Mouse (Mus musculus) liver, postnatal 0 days (tissue): ENCODE results near the gene Cenps.

Experiments used
- CTCF ChIP-seq: sonication (generic); IDR thresholded peaks from 2 replicates; pipeline ENCODE4 v1.5.1; 2016; ENCODE audit warnings: antibody characterized with exemption, low read depth
- EP300 ChIP-seq: IDR thresholded peaks from 2 replicates; pipeline ENCODE4 v1.6.1; 2016; ENCODE audit warnings: antibody characterized with exemption, low read depth, mild to moderate bottlenecking

DNA sequence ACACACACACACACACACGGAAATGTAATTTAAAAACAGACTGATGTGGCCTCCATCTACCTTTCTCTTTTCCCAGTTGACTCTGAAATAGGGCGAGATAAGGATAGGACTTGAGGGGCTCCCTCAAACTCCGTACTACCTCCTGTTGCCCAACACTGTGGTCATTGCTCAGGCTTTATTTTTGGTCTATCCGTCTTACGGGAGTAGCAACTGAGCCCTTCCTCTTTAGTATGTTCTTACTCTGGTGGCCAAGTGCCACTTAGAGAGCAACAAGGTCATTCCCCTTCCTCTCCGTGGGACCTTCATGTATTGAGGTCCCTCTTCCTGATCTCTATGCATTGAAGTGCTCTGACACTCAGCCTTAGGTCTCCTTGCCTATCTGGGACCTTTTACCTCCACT, 36.2 kb upstream of the Cenps start:
- TF ChIP-seq CTCF (no peak), EP300 (no peak)
